Mouse (Mus musculus) cerebellum, adult 2 months (tissue): ENCODE data around the gene B3gnt9. TPM values are rescaled to one million over a fixed set of nuclear protein-coding genes. Genes with fewer than 3 reads are reported as not detected.

Source experiments
- DNase-seq, 2 experiments: peaks; one replicate each; pipeline ENCODE4 v3.0.0; 2021
- H3K27ac ChIP-seq: fragments of 200-500 bp; 2 replicates; pipeline ENCODE4 v1.5.1; 2012; ENCODE audit warnings: low read length, control low read depth, inconsistent platforms; ENCODE audit not compliant: insufficient read depth
- H3K27me3 ChIP-seq: fragments of 200-500 bp; 2 replicates; pipeline ENCODE4 v1.6.1; 2012; ENCODE audit warnings: inconsistent platforms, mild to moderate bottlenecking, low read length, moderate library complexity; ENCODE audit not compliant: control insufficient read depth, insufficient read depth
- H3K4me1 ChIP-seq: fragments of 200-500 bp; 2 replicates; pipeline ENCODE4 v1.6.1; 2011; ENCODE audit warnings: low read length; ENCODE audit not compliant: control insufficient read depth, insufficient read depth
- H3K4me3 ChIP-seq: fragments of 200-500 bp; replicated peaks from 2 replicates; pipeline ENCODE3; 2011; ENCODE audit warnings: mild to moderate bottlenecking, low read depth, low read length, control low read depth; ENCODE audit not compliant: insufficient read depth
- CTCF ChIP-seq: fragments of 200-500 bp; IDR thresholded peaks from 2 replicates; pipeline ENCODE4 v1.5.1; 2011; ENCODE audit warnings: low read depth, mild to moderate bottlenecking, control low read depth, low read length, moderate library complexity, borderline replicate concordance; ENCODE audit not compliant: insufficient read depth
- POLR2A ChIP-seq: fragments of 200-500 bp; IDR thresholded peaks from 2 replicates; pipeline ENCODE4 v1.6.1; 2011; ENCODE audit warnings: low read length, control low read depth, borderline replicate concordance; ENCODE audit not compliant: insufficient read depth
- WGBS: fragments of 180-500 bp; shearing (Covaris S2); methylation state at CpG from one replicate; pipeline ENCODE4 v1.1.7; 2018; 5-methylcytosine and 5-hydroxymethylcytosine counted together
- polyA plus RNA-seq: library from polyadenylated mRNA; depleted of rRNA; stranded (reverse); fragments of >200 nt; gene quantifications from 2 replicates; pipeline ENCODE4 v1.2.3, GENCODE M21; 2012; rRNA removed

B3gnt9 gene
- 5.2 and 6.3 TPM in 2 replicates for polyA plus RNA-seq

GRCm38 (mm10) chr8:105254966-105255350 lies at the start of gene B3gnt9:
TSS of gene B3gnt9 (minus strand) at chr8:105255153.
- no peak within 1 kb of the TSS for H3K27ac ChIP-seq
- TF ChIP-seq CTCF, result no peak
- no peak for TF ChIP-seq POLR2A
- H3K4me1 ChIP-seq, result no peaks in the 10 kb centered on the region
- 13% methylated on average over 14 of the region's 14 CpGs for WGBS
- no peaks in the 10 kb centered on the region for H3K27me3 ChIP-seq
- H3K4me3 ChIP-seq, result peak within 1 kb of the TSS; percentile 63
- DNase-seq, result peak in 1 of 2 experiments; percentile 33

GRCm38 (mm10) chr8:105303874-105304273 lies 48.9 kb upstream of the B3gnt9 start:
- 66% methylated on average over 9 of the region's 9 CpGs for WGBS
- H3K27me3 ChIP-seq, result no peaks in the 10 kb centered on the region
- H3K4me3 ChIP-seq, result no peak overlapping the region
- TF ChIP-seq CTCF (no peak), POLR2A (no peak)
- peaks cover 41% of the 10 kb centered on the region for H3K4me1 ChIP-seq
- peak in 1 of 2 experiments; percentile 20 for DNase-seq
- no peak overlapping the region for H3K27ac ChIP-seq

DNA sequence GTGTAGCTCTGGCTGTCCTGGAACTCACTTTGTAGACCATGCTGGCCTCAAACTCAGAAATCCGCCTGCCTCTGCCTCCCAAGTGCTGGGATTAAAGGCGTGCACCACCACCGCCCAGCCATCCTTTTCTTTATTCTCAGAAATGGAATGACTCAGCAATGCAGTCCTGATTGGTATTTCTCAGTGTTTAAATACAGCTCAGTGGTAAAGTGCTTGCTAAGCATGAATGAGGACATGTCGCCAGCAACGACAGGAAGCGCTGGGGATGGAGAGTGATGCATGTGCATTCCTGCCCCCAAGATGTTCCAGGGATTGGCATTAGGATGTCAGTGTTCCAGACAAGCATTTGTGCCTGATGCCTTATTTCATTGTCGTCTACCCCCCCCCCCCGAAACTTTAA lies 48.4 kb upstream of the B3gnt9 start:
- 70% methylated on average over 8 of the region's 8 CpGs for WGBS
- H3K4me1 ChIP-seq, result peaks cover 41% of the 10 kb centered on the region
- H3K4me3 ChIP-seq, result no peak overlapping the region
- H3K27me3 ChIP-seq, result no peaks in the 10 kb centered on the region
- no peak overlapping the region for H3K27ac ChIP-seq
- no peak for DNase-seq
- TF ChIP-seq CTCF (no peak), POLR2A (no peak)

DNA sequence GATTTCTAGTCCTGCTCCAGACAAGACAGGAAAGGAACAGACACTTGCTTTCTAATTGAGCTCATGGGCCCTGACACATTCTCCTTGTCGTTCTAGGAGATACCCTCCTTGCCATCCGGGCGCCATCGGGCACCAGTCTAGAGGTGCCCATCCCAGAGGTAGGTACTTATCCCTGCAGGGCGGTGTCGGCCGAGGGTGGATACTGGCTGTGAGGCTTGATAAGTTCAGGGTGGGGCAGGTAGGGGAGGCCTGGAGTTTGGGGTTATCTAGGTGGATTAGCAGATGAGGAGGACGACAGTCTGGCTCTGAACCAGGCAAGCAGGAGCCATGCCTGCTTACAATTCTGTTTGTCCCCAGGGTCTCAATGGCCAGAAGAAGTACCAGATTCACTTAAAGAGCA lies 45.0 kb upstream of the B3gnt9 start:
- DNase-seq, result no peak
- Histone ChIP-seq H3K27ac (no peak overlapping the region), H3K4me1 (peaks cover 24% of the 10 kb centered on the region), H3K4me3 (no peak overlapping the region), H3K27me3 (no peaks in the 10 kb centered on the region)
- 94% methylated on average over 8 of the region's 8 CpGs for WGBS
- TF ChIP-seq CTCF (no peak), POLR2A (no peak)

DNA sequence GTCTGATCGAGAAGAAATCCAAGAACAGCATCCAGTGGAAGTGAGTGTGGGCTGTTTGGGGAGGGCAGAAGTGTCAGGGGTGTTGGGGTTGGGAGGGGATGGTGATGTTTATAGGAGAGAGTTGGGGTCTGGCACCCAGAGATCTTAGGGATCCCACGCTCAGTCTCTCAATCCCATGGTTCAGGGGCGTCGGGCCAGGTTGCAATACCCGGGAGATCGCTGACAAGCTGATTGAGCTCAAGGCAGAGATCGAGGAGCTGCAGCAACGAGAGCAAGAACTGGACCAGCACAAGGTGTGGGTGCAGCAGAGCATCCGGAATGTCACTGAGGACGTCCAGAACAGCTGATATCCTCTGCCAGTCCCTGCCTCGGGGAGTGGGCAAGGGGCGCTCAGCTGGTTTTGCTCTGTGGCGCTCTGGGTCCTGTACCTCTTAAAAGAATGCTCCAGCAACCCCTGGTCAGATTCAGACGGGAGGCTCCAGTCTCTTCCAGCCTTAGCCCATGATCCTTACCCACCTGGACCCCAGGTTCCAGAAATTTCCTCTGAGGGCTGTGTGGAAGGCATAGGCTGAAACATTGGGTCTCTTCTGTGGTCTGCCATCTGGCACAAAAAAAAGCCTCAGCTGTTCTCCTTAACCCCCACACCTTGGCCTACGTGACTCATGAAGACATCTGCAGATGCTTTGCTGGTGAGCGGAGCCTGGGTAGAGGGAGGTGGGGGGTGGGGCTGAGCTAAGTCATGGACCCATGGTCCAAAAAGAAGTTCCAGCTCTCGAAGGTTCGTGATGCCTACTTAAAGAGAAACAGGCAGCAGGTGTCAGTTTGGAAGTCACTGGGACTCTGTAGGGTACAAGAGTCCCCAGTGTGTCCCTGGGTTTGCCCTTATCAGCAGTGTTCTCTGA lies 43.6 kb upstream of the B3gnt9 start:
- H3K4me1 ChIP-seq, result peaks cover 24% of the 10 kb centered on the region
- no peak for DNase-seq
- no peaks in the 10 kb centered on the region for H3K27me3 ChIP-seq
- 29% methylated on average over 18 of the region's 18 CpGs for WGBS
- peak overlapping the region; percentile 92 for H3K4me3 ChIP-seq
- H3K27ac ChIP-seq, result no peak overlapping the region
- TF ChIP-seq POLR2A (no peak), CTCF (no peak)

DNA sequence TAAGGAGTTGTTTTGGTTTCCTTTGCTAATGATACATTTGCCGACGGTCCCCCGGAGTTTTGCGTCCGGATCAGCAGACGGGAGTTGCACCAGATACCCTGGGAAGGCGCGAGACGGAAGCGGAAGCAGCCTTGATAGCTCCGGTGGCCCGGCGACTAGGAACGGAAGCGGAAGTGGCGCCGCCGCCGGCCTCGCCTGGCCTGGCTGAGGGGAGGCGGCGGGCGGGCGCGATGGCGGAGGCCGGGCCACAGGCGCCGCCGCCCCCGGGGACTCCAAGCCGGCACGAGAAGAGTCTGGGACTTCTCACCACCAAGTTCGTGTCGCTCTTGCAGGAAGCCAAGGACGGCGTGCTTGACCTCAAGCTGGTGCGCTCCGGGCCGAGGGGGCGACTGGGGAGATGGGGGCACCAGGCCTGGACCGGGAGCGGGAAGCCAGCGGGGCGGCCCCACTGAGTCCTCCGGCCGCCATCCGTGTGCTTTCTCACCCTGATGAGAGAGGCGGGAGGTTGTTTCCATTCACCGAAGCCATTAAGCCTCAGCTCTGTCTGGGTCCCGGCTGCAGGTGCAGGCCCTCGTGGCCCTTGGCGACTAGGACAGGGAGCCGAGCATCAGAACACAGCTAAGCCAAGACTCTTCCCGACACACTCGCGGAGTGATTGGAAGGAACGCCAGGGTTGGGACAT lies 42.7 kb upstream of the B3gnt9 start, which contains the start of gene E2f4:
Gene E2f4, plus strand, starts transcription at position 153 of the 682 bp plus-strand sequence.
- peak within 1 kb of the TSS; percentile 92 for H3K4me3 ChIP-seq
- H3K27ac ChIP-seq, result peak within 1 kb of the TSS; percentile 59
- DNase-seq, result peak; percentile 91 to 94
- H3K4me1 ChIP-seq, result peaks cover 31% of the 10 kb centered on the region
- under 1% methylated on average over 58 of the region's 58 CpGs for WGBS
- H3K27me3 ChIP-seq, result no peaks in the 10 kb centered on the region
- TF ChIP-seq POLR2A (peak; percentile 42; the same call in 1 of the 2 replicates), CTCF (no peak)

DNA sequence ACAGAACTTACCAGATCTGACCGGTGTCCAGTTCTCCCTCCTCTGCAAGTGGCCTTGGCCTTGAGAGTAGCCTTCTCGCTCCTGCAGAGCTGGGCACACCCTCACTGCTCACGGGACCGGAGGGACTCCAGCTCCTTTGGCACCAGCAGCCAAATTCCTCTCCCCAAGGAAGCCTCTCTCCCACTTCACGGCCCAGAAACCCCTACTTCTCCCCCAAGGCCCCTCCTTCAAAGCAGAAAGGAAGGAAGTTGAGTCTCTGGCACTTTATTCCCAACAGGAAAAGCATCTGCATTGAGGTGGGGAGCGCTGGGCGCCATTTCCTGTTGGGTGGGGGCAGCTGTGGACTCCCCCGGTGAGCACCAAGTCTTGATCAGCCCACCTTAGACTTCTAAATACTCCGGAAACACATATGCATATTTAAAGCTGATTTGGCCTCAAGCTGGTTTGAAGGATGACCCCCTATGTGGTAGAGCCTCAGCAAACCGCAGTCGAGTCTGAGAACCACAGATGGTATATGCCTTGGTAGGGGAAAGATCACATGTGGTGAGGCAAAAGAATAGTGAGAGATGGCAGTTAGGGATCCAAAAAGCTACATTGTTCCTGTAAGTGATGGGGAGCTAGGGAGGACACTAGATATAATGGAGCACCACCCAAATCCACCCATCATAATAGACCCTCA lies 41.1 kb upstream of the B3gnt9 start, which contains the start of gene Exoc3l:
Gene Exoc3l, minus strand, starts transcription at position 207 of the 679 bp plus-strand sequence.
- Histone ChIP-seq H3K4me1 (peaks cover 36% of the 10 kb centered on the region), H3K27ac (peak within 1 kb of the TSS; percentile 8), H3K4me3 (no peak within 1 kb of the TSS), H3K27me3 (no peaks in the 10 kb centered on the region)
- WGBS, result 47% methylated on average over 11 of the region's 11 CpGs
- no peak for DNase-seq
- TF ChIP-seq CTCF, result no peak
- TF ChIP-seq POLR2A, result no peak
